Mouse (Mus musculus) liver, embryonic 14.5 days (tissue): ENCODE data around the gene Nfx1.

Experiments used
- CTCF ChIP-seq: IDR thresholded peaks from 2 replicates; pipeline ENCODE4 v1.5.1; 2016; ENCODE audit warnings: antibody characterized with exemption, low read depth, control low read depth
- EP300 ChIP-seq: IDR thresholded peaks from 2 replicates; pipeline ENCODE4 v1.6.1; 2016; ENCODE audit warnings: antibody characterized with exemption, low read depth

GRCm38 (mm10) chr4:41015798-41016197 is 45.1 kb downstream of the Nfx1 start:
- TF ChIP-seq EP300 (no peak), CTCF (no peak)
